Mouse (Mus musculus) spleen, postnatal 36 days (tissue): ENCODE data around the gene Tomm22.
"Not testable (repeated sequence)": the region's sequence is repeated elsewhere in the genome, so short reads cannot be mapped to it uniquely, and the experiment has no call there.

ENCODE experiments used
- DNase-seq, 2 experiments: peaks; one replicate each; pipeline ENCODE4 v3.0.0; 2022; ENCODE audit warnings: low spot score in 2 of 2, mixed read lengths in 1 of 2

Tomm22 gene

GRCm38 (mm10) chr15:79670249-79670971 lies at the start of gene Tomm22:
Gene Tomm22 (plus strand): TSS chr15:79670861.
- peak; percentile 93 for DNase-seq

GRCm38 (mm10) chr15:79630471-79630870 lies 40.2 kb upstream of the Tomm22 start:
- DNase-seq, result no peak

GRCm38 (mm10) chr15:79641135-79641817 lies 29.4 kb upstream of the Tomm22 start:
- DNase-seq, result no peak

- no peak for DNase-seq
Measured at GRCm38 (mm10) chr15:79645483-79645882, 25.2 kb upstream of the Tomm22 start.

GRCm38 (mm10) chr15:79648130-79648529 lies 22.5 kb upstream of the Tomm22 start:
- DNase-seq, result no peak

- DNase-seq, result peak; percentile 29 to 58
Measured at GRCm38 (mm10) chr15:79650569-79650968, 20.1 kb upstream of the Tomm22 start.

- no peak for DNase-seq
Measured at GRCm38 (mm10) chr15:79651481-79651880, 19.2 kb upstream of the Tomm22 start.

GRCm38 (mm10) chr15:79656451-79656850 lies 14.2 kb upstream of the Tomm22 start:
- DNase-seq, result no peak

GRCm38 (mm10) chr15:79657837-79658530 lies 12.7 kb upstream of the Tomm22 start:
- DNase-seq, result peak; percentile 75 to 86

- DNase-seq, result peak; percentile 91
Measured at GRCm38 (mm10) chr15:79658531-79659375, 11.9 kb upstream of the Tomm22 start, which contains the start of the genes Fam227a and Cby1. Gene Fam227a (minus strand): TSS chr15:79658956. Gene Cby1 (plus strand): TSS chr15:79659199.

- peak in 1 of 2 experiments; percentile 43 for DNase-seq
Measured at GRCm38 (mm10) chr15:79661852-79662251, 8.8 kb upstream of the Tomm22 start.

- DNase-seq, result no peak
Measured at GRCm38 (mm10) chr15:79664666-79665065, 6.0 kb upstream of the Tomm22 start.

GRCm38 (mm10) chr15:79669195-79669594 lies 1.5 kb upstream of the Tomm22 start:
- DNase-seq, result no peak

GRCm38 (mm10) chr15:79670972-79671299 lies 275 bp downstream of the Tomm22 start:
- DNase-seq, result no peak

GRCm38 (mm10) chr15:79671828-79672348 lies 1.2 kb downstream of the Tomm22 start:
- DNase-seq, result not testable (repeated sequence)

- DNase-seq, result no peak
Measured at GRCm38 (mm10) chr15:79677936-79678335, 7.3 kb downstream of the Tomm22 start.

- DNase-seq, result no peak
Measured at GRCm38 (mm10) chr15:79681973-79682372, 11.3 kb downstream of the Tomm22 start.

- DNase-seq, result no peak
Measured at GRCm38 (mm10) chr15:79683146-79683545, 12.5 kb downstream of the Tomm22 start.

- no peak for DNase-seq
Measured at GRCm38 (mm10) chr15:79683707-79684465, 13.2 kb downstream of the Tomm22 start.

GRCm38 (mm10) chr15:79684616-79685015 lies 14.0 kb downstream of the Tomm22 start:
- no peak for DNase-seq
